8 mouse cellular contexts compared by ENCODE assay signal in the genomic region with DNA sequence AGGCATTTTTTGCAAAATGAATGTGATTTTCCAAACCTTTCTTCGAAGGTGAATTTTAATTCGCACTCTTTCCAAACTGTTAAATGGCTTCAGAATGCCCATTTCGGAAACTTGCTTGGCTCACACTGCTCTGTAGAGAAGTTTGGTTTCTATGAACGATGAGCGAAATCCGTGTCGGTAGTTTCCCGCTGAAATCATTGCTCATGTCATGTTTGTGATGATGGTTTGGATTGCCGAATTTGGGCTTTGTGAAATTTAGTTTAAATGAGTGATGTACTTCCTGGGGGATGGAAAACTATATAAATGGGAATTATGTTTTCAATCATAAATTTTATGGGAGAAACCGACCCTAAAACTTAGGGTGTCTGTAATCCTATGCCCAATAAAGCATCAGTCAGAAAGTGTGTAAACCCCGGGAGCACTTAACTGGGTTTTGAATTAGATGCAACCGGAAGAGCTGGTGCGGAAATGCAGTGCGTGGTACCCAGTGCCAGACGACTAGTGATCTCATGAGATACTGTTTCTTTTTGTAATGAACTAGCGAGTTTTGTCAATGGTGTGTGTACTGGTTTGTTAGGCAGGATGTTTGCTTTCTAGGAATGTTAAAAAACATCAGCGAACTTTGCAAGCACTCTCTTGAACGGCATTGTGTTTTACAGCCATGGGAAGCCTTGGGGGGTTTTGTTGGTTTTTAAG. TPM values are rescaled to one million over a fixed set of nuclear protein-coding genes. Genes with fewer than 3 reads are reported as not detected.
DNase-seq lines count a peak whose midpoint lies in the region; ATAC-seq and TF ChIP-seq lines count a peak whose summit lies in the region.

No protein-coding gene starts in this region.

- H3K27ac ChIP-seq in lung, embryonic 14.5 days (ENCODE audit: low read depth), result peak overlapping the region; percentile 99

- DNase-seq in lung, embryonic 14.5 days, result peak; percentile 53
- DNase-seq in lung, postnatal 25 days (ENCODE audit: low spot score), result no peak
- DNase-seq in c-Kit-positive CD71-positive TER-119-positive erythroid progenitor cells, embryonic 14.5 days (ENCODE audit: low spot score), result peak; percentile 23
- peak; percentile 81 for DNase-seq in induced T-regulatory cell, adult 2 months (ENCODE audit: low read depth)
- DNase-seq in left cerebral cortex, adult 18-20 months (ENCODE audit: low spot score in 2 of 2), result no peak
- DNase-seq in layer of hippocampus, postnatal 10 days (ENCODE audit: low spot score in 2 of 2), result no peak
- no peak for DNase-seq in gastrocnemius, postnatal 25 days

- no peak for TF ChIP-seq CTCF in lung, embryonic 14.5 days (IDR thresholded peaks at IDR 0.05; ENCODE audit: low read depth)

- H3K9me3 ChIP-seq in lung, embryonic 14.5 days (ENCODE audit: low read depth, low read length), result no peaks in the 10 kb centered on the region

- TF ChIP-seq POLR2A in myocyte (IDR thresholded peaks at IDR 0.05; ENCODE audit: insufficient read length, low read depth), result no peak

- H3K4me2 ChIP-seq in lung, embryonic 14.5 days, result peak overlapping the region; percentile 79
- peak overlapping the region; percentile 93 for H3K4me2 ChIP-seq in myocyte (ENCODE audit: low read depth)

- under 1% methylated on average over 18 of the region's 18 CpGs for WGBS in lung, embryonic 14.5 days

- H3K4me3 ChIP-seq in lung, embryonic 14.5 days (ENCODE audit: low read depth, low read length), result peak overlapping the region; percentile 97
- H3K4me3 ChIP-seq in myocyte, result peak overlapping the region; percentile 49

- peak overlapping the region; percentile 99 for H3ac ChIP-seq in myocyte (ENCODE audit: control insufficient read depth, insufficient read length)

- 0 out of 2 replicates have a peak, but pooled peaks cover 4% of the 10 kb centered on the region for H3K4me1 ChIP-seq in lung, embryonic 14.5 days (ENCODE audit: insufficient read depth)

- no peak for ATAC-seq in lung, embryonic 14.5 days (ENCODE audit: insufficient read depth)

- peak overlapping the region; percentile 98 for H3K9ac ChIP-seq in lung, embryonic 14.5 days

- H3K79me2 ChIP-seq in myocyte (ENCODE audit: control insufficient read depth, insufficient read depth), result peaks cover 38% of the 10 kb centered on the region

- peaks cover 37% of the 10 kb centered on the region for H3K36me3 ChIP-seq in lung, embryonic 14.5 days (ENCODE audit: insufficient read depth)
- H3K36me3 ChIP-seq in myocyte (ENCODE audit: control insufficient read depth, insufficient read depth), result no peaks in the 10 kb centered on the region

- no peaks in the 10 kb centered on the region for H3K27me3 ChIP-seq in lung, embryonic 14.5 days (ENCODE audit: insufficient read depth, low read length)
- no peaks in the 10 kb centered on the region for H3K27me3 ChIP-seq in myocyte (ENCODE audit: control insufficient read depth, insufficient read depth, insufficient read length)

TF ChIP-seq in myocyte, 11 proteins besides CTCF, POLR2A, EP300 and RAD21:
- TF ChIP-seq MYOD1 (IDR thresholded peaks at IDR 0.05; ENCODE audit: control insufficient read depth in 1 of 3, insufficient read length in 2 of 3, low read depth in 2 of 3) (no peak), USF1 (IDR thresholded peaks at IDR 0.05; ENCODE audit: low read depth) (no peak), SRF (IDR thresholded peaks at IDR 0.05; ENCODE audit: control insufficient read depth, insufficient read length, low read depth) (no peak), MYOG (IDR thresholded peaks at IDR 0.05; ENCODE audit: control insufficient read depth in 1 of 3, insufficient read depth in 1 of 3, insufficient read length in 2 of 3, low read depth in 2 of 3) (no peak), REST (IDR thresholded peaks at IDR 0.05; ENCODE audit: insufficient read depth, insufficient read length) (no peak), MAX (IDR thresholded peaks at IDR 0.05; ENCODE audit: low read depth) (no peak), TCF3 (IDR thresholded peaks at IDR 0.05; ENCODE audit: insufficient read length, low read depth) (no peak), CEBPB (IDR thresholded peaks at IDR 0.05; ENCODE audit: insufficient read depth, poor library complexity, severe bottlenecking) (no peak)

RNA-seq across cellular contexts. Expression of a gene that starts 1.8 kb away (rescaled TPM):
- 128 and 130 TPM in 2 replicates for polyA plus RNA-seq in lung, embryonic 14.5 days (2014; fragmentation: Nextera tagmentation; extraction: Ambion mirVana)
- polyA plus RNA-seq in myocyte (2012; fragmentation: generic; extraction: Trizol), result 15.9 TPM
- total RNA-seq in left cerebral cortex, adult 18-20 months (2021), result 10 to 100 TPM; 20.6 to 21.3 TPM
- total RNA-seq in layer of hippocampus, postnatal 10 days (2021), result 10 to 100 TPM; 46.1 to 48.5 TPM
- 10 to 100 TPM; 17.0 to 17.4 TPM for total RNA-seq in gastrocnemius, postnatal 25 days (2021)

RNA-seq across cellular contexts. Expression of a gene that starts 35.7 kb away (rescaled TPM):
- polyA plus RNA-seq in lung, embryonic 14.5 days (2014; fragmentation: Nextera tagmentation; extraction: Ambion mirVana), result 46.4 and 52.6 TPM in 2 replicates
- 14.5 TPM for polyA plus RNA-seq in myocyte (2012; fragmentation: generic; extraction: Trizol)
- total RNA-seq in left cerebral cortex, adult 18-20 months (2021), result 100 to 1,000 TPM in 1 of 2 experiments, 10 to 100 TPM in 1; 93.1 to 110 TPM
- 10 to 100 TPM; 59.9 to 66.6 TPM for total RNA-seq in layer of hippocampus, postnatal 10 days (2021)
- 100 to 1,000 TPM; 167 to 176 TPM for total RNA-seq in gastrocnemius, postnatal 25 days (2021)

Comparison
In these comparisons a context has a peak if more than half of its experiments do, and no peak if none do; other contexts are left out.
1. DNase-seq: peak in lung, embryonic 14.5 days (single experiment), c-Kit-positive CD71-positive TER-119-positive erythroid progenitor cells, embryonic 14.5 days (single experiment) and induced T-regulatory cell, adult 2 months (single experiment); none in lung, postnatal 25 days (single experiment), left cerebral cortex, adult 18-20 months (0 of 2), layer of hippocampus, postnatal 10 days (0 of 2) and gastrocnemius, postnatal 25 days (single experiment).